In genomic region chr14:21855961-21856360, GRCm38 (mm10) we compare ENCODE assay signal across 28 mouse cellular contexts. TPM values are rescaled to one million over a fixed set of nuclear protein-coding genes. Genes with fewer than 3 reads are reported as not detected.
A peak's percentile ranks its signal among the peaks of the same experiment; 100 is the strongest.
DNase-seq lines count a peak whose midpoint lies in the region; ATAC-seq and TF ChIP-seq lines count a peak whose summit lies in the region.
"Had no signal": no experiment of that assay in that cellular context is flagged by ENCODE, and none has a peak within 500 bp of the region (broad histone marks: within the 10 kb centered on the region; RNA-seq: fewer than 3 reads in every experiment).

No protein-coding gene starts in this region.

- H3K9me3 ChIP-seq in heart, embryonic 13.5 days, result no peaks in the 10 kb centered on the region
- no peaks in the 10 kb centered on the region for H3K9me3 ChIP-seq in kidney, embryonic 15.5 days (replicated peaks)
- no peaks in the 10 kb centered on the region for H3K9me3 ChIP-seq in neural tube, embryonic 15.5 days (replicated peaks)
- no peaks in the 10 kb centered on the region for H3K9me3 ChIP-seq in stomach, embryonic 16.5 days (replicated peaks; ENCODE audit: control insufficient read depth, low read length)
- H3K9me3 ChIP-seq: forebrain, embryonic 15.5 days; limb, embryonic 13.5 days; lung, embryonic 15.5 days; midbrain, embryonic 13.5 days had no signal

- DNase-seq in heart, postnatal 36 days, result no peak
- DNase-seq in kidney, adult 2 months, result no peak
- DNase-seq in neural tube, embryonic 10.5 days (ENCODE audit: extremely low spot score, low spot score), result peak; percentile 27
- no peak for DNase-seq in right cerebral cortex, postnatal 10 days (ENCODE audit: low spot score in 2 of 2)
- DNase-seq: adrenal gland, postnatal 25 days; B cell, adult 2 months; cerebellum, adult 18-20 months; cerebellum, postnatal 10 days; gastrocnemius, adult 2 months; gastrocnemius, postnatal 36 days; heart, adult 2 months; heart, postnatal 4 days; kidney, postnatal 36 days; lung, postnatal 36 days; thymus, postnatal 14 days had no signal

- no peak for TF ChIP-seq POLR2A in kidney, adult 2 months (IDR thresholded peaks at IDR 0.05; ENCODE audit: low read depth, low read length)

- intact Hi-C loops in heart, postnatal 36 days (cut with DNase I), result loop anchor here (10.0 kb wide), 1 partner anchor 1549 kb away; no protein-coding TSS in a partner anchor

- 24% methylated on average over 3 of the region's 3 CpGs for WGBS in heart, embryonic 13.5 days
- 12% methylated on average over 3 of the region's 3 CpGs for WGBS in kidney, embryonic 15.5 days
- 72% methylated on average over 3 of the region's 3 CpGs for WGBS in kidney, adult 2 months
- 35% methylated on average over 3 of the region's 3 CpGs for WGBS in neural tube, embryonic 15.5 days
- WGBS in stomach, embryonic 16.5 days, result 42% methylated on average over 3 of the region's 3 CpGs

- no peak overlapping the region for H3K27ac ChIP-seq in heart, embryonic 13.5 days (replicated peaks)
- H3K27ac ChIP-seq in kidney, embryonic 15.5 days, result peak overlapping the region; percentile 65; the same call in 1 of the 2 replicates
- H3K27ac ChIP-seq in kidney, adult 2 months (ENCODE audit: insufficient read depth, low read depth, low read length), result no peak overlapping the region
- no peak overlapping the region for H3K27ac ChIP-seq in neural tube, embryonic 15.5 days (replicated peaks)
- H3K27ac ChIP-seq in stomach, embryonic 16.5 days (ENCODE audit: low read length), result 0 out of 2 replicates have a peak overlapping the region, but pooled peaks have one; percentile 10
- H3K27ac ChIP-seq: forebrain, embryonic 15.5 days; gastrocnemius, adult 2 months; heart, adult 2 months; layer of hippocampus, adult 2 months; left cerebral cortex, adult 2 months; limb, embryonic 13.5 days; lung, embryonic 15.5 days; midbrain, embryonic 13.5 days had no signal

- no peaks in the 10 kb centered on the region for H3K36me3 ChIP-seq in heart, embryonic 13.5 days
- no peaks in the 10 kb centered on the region for H3K36me3 ChIP-seq in kidney, embryonic 15.5 days
- no peaks in the 10 kb centered on the region for H3K36me3 ChIP-seq in kidney, adult 2 months (ENCODE audit: control insufficient read depth, insufficient read depth, low read length)
- H3K36me3 ChIP-seq in neural tube, embryonic 15.5 days, result no peaks in the 10 kb centered on the region
- H3K36me3 ChIP-seq in stomach, embryonic 16.5 days (ENCODE audit: control insufficient read depth, insufficient read depth, low read length), result no peaks in the 10 kb centered on the region
- H3K36me3 ChIP-seq: forebrain, embryonic 15.5 days; limb, embryonic 13.5 days; lung, embryonic 15.5 days; midbrain, embryonic 13.5 days had no signal

- no peak for ATAC-seq in heart, embryonic 13.5 days (ENCODE audit: extremely low read depth, insufficient number of reproducible peaks, low FRiP score, low TSS enrichment)
- peak; percentile 66 for ATAC-seq in kidney, embryonic 15.5 days (replicated peaks; ENCODE audit: low FRiP score)
- ATAC-seq in neural tube, embryonic 15.5 days (ENCODE audit: low FRiP score), result no peak
- no peak for ATAC-seq in stomach, embryonic 16.5 days (ENCODE audit: insufficient read depth, low FRiP score)
- ATAC-seq: forebrain, embryonic 15.5 days; hindbrain, embryonic 16.5 days; intestine, postnatal 0 days; midbrain, embryonic 13.5 days had no signal

- peak overlapping the region; percentile 33; the same call in 1 of the 2 replicates for H3K9ac ChIP-seq in heart, embryonic 13.5 days
- no peak overlapping the region for H3K9ac ChIP-seq in kidney, embryonic 15.5 days
- H3K9ac ChIP-seq in neural tube, embryonic 15.5 days (replicated peaks), result no peak overlapping the region
- H3K9ac ChIP-seq in stomach, embryonic 16.5 days (ENCODE audit: low read length), result 0 out of 2 replicates have a peak overlapping the region, but pooled peaks have one; percentile 28
- H3K9ac ChIP-seq: forebrain, embryonic 15.5 days; limb, embryonic 13.5 days; lung, embryonic 15.5 days; midbrain, embryonic 13.5 days had no signal

- no peak overlapping the region for H3K4me3 ChIP-seq in heart, embryonic 13.5 days
- no peak overlapping the region for H3K4me3 ChIP-seq in kidney, embryonic 15.5 days (replicated peaks)
- no peak overlapping the region for H3K4me3 ChIP-seq in kidney, adult 2 months (ENCODE audit: insufficient read depth, low read depth, low read length)
- no peak overlapping the region for H3K4me3 ChIP-seq in neural tube, embryonic 15.5 days (replicated peaks)
- H3K4me3 ChIP-seq in stomach, embryonic 16.5 days (replicated peaks; ENCODE audit: low read length), result no peak overlapping the region
- H3K4me3 ChIP-seq: forebrain, embryonic 15.5 days; gastrocnemius, adult 2 months; heart, adult 2 months; layer of hippocampus, adult 2 months; left cerebral cortex, adult 2 months; limb, embryonic 13.5 days; lung, embryonic 15.5 days; midbrain, embryonic 13.5 days had no signal

- H3K4me1 ChIP-seq in heart, embryonic 13.5 days, result peaks cover 35% of the 10 kb centered on the region
- peaks cover 40% of the 10 kb centered on the region for H3K4me1 ChIP-seq in kidney, embryonic 15.5 days
- H3K4me1 ChIP-seq in kidney, adult 2 months (ENCODE audit: control insufficient read depth, insufficient read depth, low read length), result no peaks in the 10 kb centered on the region
- H3K4me1 ChIP-seq in neural tube, embryonic 15.5 days, result peaks cover 17% of the 10 kb centered on the region
- peaks cover 16% of the 10 kb centered on the region; the same call in 1 of the 2 replicates for H3K4me1 ChIP-seq in stomach, embryonic 16.5 days (ENCODE audit: control insufficient read depth, insufficient read depth, low read length)

- no peak overlapping the region for H3K4me2 ChIP-seq in heart, embryonic 13.5 days
- H3K4me2 ChIP-seq in kidney, embryonic 15.5 days, result no peak overlapping the region
- no peak overlapping the region for H3K4me2 ChIP-seq in neural tube, embryonic 15.5 days
- no peak overlapping the region for H3K4me2 ChIP-seq in stomach, embryonic 16.5 days (ENCODE audit: low read depth, low read length)
- H3K4me2 ChIP-seq: forebrain, embryonic 15.5 days; limb, embryonic 13.5 days; liver, embryonic 11.5 days; lung, embryonic 15.5 days; midbrain, embryonic 13.5 days had no signal

- TF ChIP-seq CTCF in kidney, adult 2 months (conservative IDR thresholded peaks at IDR 0.05; ENCODE audit: insufficient read depth, insufficient read length, low read depth, low read length), result no peak

- no peaks in the 10 kb centered on the region; the same call in 1 of the 2 replicates for H3K27me3 ChIP-seq in heart, embryonic 13.5 days (replicated peaks)
- no peaks in the 10 kb centered on the region for H3K27me3 ChIP-seq in kidney, embryonic 15.5 days
- H3K27me3 ChIP-seq in kidney, adult 2 months (replicated peaks; ENCODE audit: control insufficient read depth, insufficient read depth, low read length), result no peaks in the 10 kb centered on the region
- 0 out of 2 replicates have a peak, but pooled peaks cover 3% of the 10 kb centered on the region for H3K27me3 ChIP-seq in neural tube, embryonic 15.5 days (replicated peaks)
- H3K27me3 ChIP-seq in stomach, embryonic 16.5 days (ENCODE audit: control insufficient read depth, insufficient read depth, low read length), result no peaks in the 10 kb centered on the region
- H3K27me3 ChIP-seq: forebrain, embryonic 15.5 days; lung, embryonic 15.5 days; midbrain, embryonic 13.5 days had no signal

RNA-seq across cellular contexts. Expression of gene Comtd1, which starts 7.2 kb away (rescaled TPM):
- 36.7 and 44.7 TPM in 2 replicates for polyA plus RNA-seq in heart, embryonic 13.5 days (2015; fragmentation: Nextera tagmentation; extraction: Ambion mirVana)
- 1 to 10 TPM; 8.5 to 8.8 TPM for total RNA-seq in heart, postnatal 36 days (2021)
- 26.2 TPM in 2 replicates for polyA plus RNA-seq in kidney, embryonic 15.5 days (2015; fragmentation: Nextera tagmentation; extraction: Ambion mirVana)
- polyA plus RNA-seq in kidney, adult 2 months (2012; rRNA removed), result 30.3 and 35.2 TPM in 2 replicates
- 52.8 and 59.0 TPM in 2 replicates for polyA plus RNA-seq in neural tube, embryonic 15.5 days (2015; fragmentation: Nextera tagmentation; extraction: Ambion mirVana)
- 36.8 and 39.0 TPM in 2 replicates for polyA plus RNA-seq in stomach, embryonic 16.5 days (2015; fragmentation: Nextera tagmentation; extraction: Ambion mirVana)

RNA-seq across cellular contexts. Expression of gene Vdac2, which starts 30.9 kb away (rescaled TPM):
- 414 and 475 TPM in 2 replicates for polyA plus RNA-seq in heart, embryonic 13.5 days (2015; fragmentation: Nextera tagmentation; extraction: Ambion mirVana)
- 100 to 1,000 TPM; 491 to 519 TPM for total RNA-seq in heart, postnatal 36 days (2021)
- 318 and 328 TPM in 2 replicates for polyA plus RNA-seq in kidney, embryonic 15.5 days (2015; fragmentation: Nextera tagmentation; extraction: Ambion mirVana)
- polyA plus RNA-seq in kidney, adult 2 months (2012; rRNA removed), result 140 and 166 TPM in 2 replicates
- polyA plus RNA-seq in neural tube, embryonic 15.5 days (2015; fragmentation: Nextera tagmentation; extraction: Ambion mirVana), result 299 and 307 TPM in 2 replicates
- polyA plus RNA-seq in stomach, embryonic 16.5 days (2015; fragmentation: Nextera tagmentation; extraction: Ambion mirVana), result 289 and 297 TPM in 2 replicates

Comparison
In these comparisons a context has a peak if more than half of its experiments do, and no peak if none do; other contexts are left out.
1. H3K27ac ChIP-seq: peak in kidney, embryonic 15.5 days (single experiment) and stomach, embryonic 16.5 days (single experiment); none in heart, embryonic 13.5 days (single experiment), kidney, adult 2 months (single experiment) and neural tube, embryonic 15.5 days (single experiment).
2. H3K9ac ChIP-seq: peak in heart, embryonic 13.5 days (single experiment) and stomach, embryonic 16.5 days (single experiment); none in kidney, embryonic 15.5 days (single experiment) and neural tube, embryonic 15.5 days (single experiment).